28 mouse cellular contexts compared by ENCODE assay signal in the genomic region with DNA sequence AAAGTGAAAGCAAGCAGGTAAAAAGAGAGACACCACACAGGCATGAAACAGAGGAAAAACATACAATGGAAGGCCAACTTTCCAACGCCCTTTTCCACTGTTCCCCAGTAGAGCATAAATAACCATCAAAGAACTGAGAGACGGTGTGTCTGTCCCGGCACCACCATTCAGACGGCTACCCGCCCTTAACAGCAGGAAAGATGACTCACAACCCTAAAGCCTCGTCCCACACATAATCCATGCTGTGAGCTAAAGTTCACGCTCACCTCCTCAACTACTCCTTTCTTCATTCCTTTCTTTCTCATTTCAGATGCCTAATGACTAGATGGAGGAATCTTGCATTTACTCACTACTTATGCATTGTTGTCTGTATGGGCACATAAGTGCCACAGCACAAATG. TPM values are rescaled to one million over a fixed set of nuclear protein-coding genes. Genes with fewer than 3 reads are reported as not detected.
A peak's percentile ranks its signal among the peaks of the same experiment; 100 is the strongest.
DNase-seq lines count a peak whose midpoint lies in the region; ATAC-seq and TF ChIP-seq lines count a peak whose summit lies in the region.
"Had no signal": no experiment of that assay in that cellular context is flagged by ENCODE, and none has a peak within 500 bp of the region (broad histone marks: within the 10 kb centered on the region; RNA-seq: fewer than 3 reads in every experiment).

No protein-coding gene starts in this region.

- no peaks in the 10 kb centered on the region for H3K9me3 ChIP-seq in heart, postnatal 0 days (replicated peaks; ENCODE audit: control insufficient read depth, low read length)
- no peaks in the 10 kb centered on the region for H3K9me3 ChIP-seq in stomach, postnatal 0 days (ENCODE audit: control insufficient read depth, low read length)
- H3K9me3 ChIP-seq: forebrain, embryonic 15.5 days; hindbrain, embryonic 12.5 days; limb, embryonic 13.5 days; liver, embryonic 12.5 days; midbrain, embryonic 12.5 days had no signal

- no peak for TF ChIP-seq EP300 in heart, postnatal 0 days (IDR thresholded peaks at IDR 0.05; ENCODE audit: low read depth)
- TF ChIP-seq EP300 in stomach, postnatal 0 days (optimal IDR thresholded peaks at IDR 0.05), result no peak

- no peak overlapping the region for H3K4me3 ChIP-seq in heart, postnatal 0 days (ENCODE audit: low read depth, low read length)
- no peak overlapping the region for H3K4me3 ChIP-seq in stomach, postnatal 0 days (ENCODE audit: low read depth, low read length)
- H3K4me3 ChIP-seq: forebrain, embryonic 15.5 days; heart, adult 2 months; hindbrain, embryonic 12.5 days; layer of hippocampus, adult 2 months; limb, embryonic 13.5 days; liver, embryonic 12.5 days; midbrain, embryonic 12.5 days had no signal

- no peaks in the 10 kb centered on the region for H3K27me3 ChIP-seq in heart, postnatal 0 days (ENCODE audit: control insufficient read depth, insufficient read depth, low read length)
- no peaks in the 10 kb centered on the region for H3K27me3 ChIP-seq in stomach, postnatal 0 days (ENCODE audit: control insufficient read depth, insufficient read depth, low read length)
- H3K27me3 ChIP-seq: forebrain, embryonic 15.5 days; hindbrain, embryonic 12.5 days; limb, embryonic 13.5 days; liver, embryonic 12.5 days; midbrain, embryonic 12.5 days had no signal

- no peak for DNase-seq in heart, postnatal 0 days (ENCODE audit: low spot score)
- DNase-seq in heart, adult 9 months (ENCODE audit: low spot score in 2 of 2), result no peak
- peak; percentile 70 for DNase-seq in brain, adult 2 months (ENCODE audit: low read depth, low spot score)
- no peak for DNase-seq in stomach, postnatal 0 days (ENCODE audit: low spot score)
- DNase-seq in right cerebral cortex, postnatal 10 days (ENCODE audit: low spot score in 2 of 2), result no peak
- DNase-seq: adrenal gland, postnatal 10 days; cerebellum, adult 8-10 months; cerebellum, postnatal 36 days; gastrocnemius, postnatal 14 days; heart, adult 2 months; heart, postnatal 10 days; kidney, adult 8-10 months; kidney, postnatal 25 days; layer of hippocampus, postnatal 36 days; lung, adult 18-20 months; lung, postnatal 10 days; right cerebral cortex, postnatal 4 days; thymus, postnatal 25 days had no signal

- no peak for TF ChIP-seq CTCF in heart, postnatal 0 days (IDR thresholded peaks at IDR 0.05; ENCODE audit: low read depth)
- no peak for TF ChIP-seq CTCF in stomach, postnatal 0 days (IDR thresholded peaks at IDR 0.05; ENCODE audit: low read depth)

- H3K36me3 ChIP-seq in heart, postnatal 0 days (replicated peaks; ENCODE audit: control insufficient read depth, insufficient read depth, low read length), result no peaks in the 10 kb centered on the region; the same call in 1 of the 2 replicates
- H3K36me3 ChIP-seq in stomach, postnatal 0 days (ENCODE audit: control insufficient read depth, insufficient read depth, low read length), result no peaks in the 10 kb centered on the region
- H3K36me3 ChIP-seq: hindbrain, embryonic 12.5 days had no signal

- no peak overlapping the region for H3K9ac ChIP-seq in heart, postnatal 0 days (replicated peaks; ENCODE audit: low read depth, low read length)
- no peak overlapping the region for H3K9ac ChIP-seq in stomach, postnatal 0 days (ENCODE audit: low read length)
- H3K9ac ChIP-seq: forebrain, embryonic 15.5 days; hindbrain, embryonic 12.5 days; limb, embryonic 13.5 days; liver, embryonic 12.5 days; midbrain, embryonic 12.5 days had no signal

- WGBS in heart, postnatal 0 days, result 56% methylated on average over 7 of the region's 7 CpGs
- 41% methylated on average over 7 of the region's 7 CpGs for WGBS in stomach, postnatal 0 days

- ATAC-seq in heart, postnatal 0 days (ENCODE audit: insufficient read depth, low read depth), result 0 out of 2 replicates have a peak, but pooled peaks have one; percentile 30
- peak; percentile 62 for ATAC-seq in CD4-positive, CD25-positive, alpha-beta regulatory T cell, adult 4 months
- ATAC-seq in monocyte, adult 5-6 weeks (replicated peaks; ENCODE audit: insufficient number of reproducible peaks, low FRiP score, low TSS enrichment, poor library complexity, severe bottlenecking), result no peak
- no peak for ATAC-seq in stomach, postnatal 0 days (ENCODE audit: low FRiP score, low TSS enrichment)
- ATAC-seq: activated CD4-positive, CD25-positive, alpha-beta regulatory T cell, adult 4 months; forebrain, embryonic 15.5 days had no signal

- H3K4me1 ChIP-seq in heart, postnatal 0 days (ENCODE audit: control insufficient read depth, insufficient read depth), result no peaks in the 10 kb centered on the region
- no peaks in the 10 kb centered on the region for H3K4me1 ChIP-seq in stomach, postnatal 0 days (replicated peaks; ENCODE audit: control insufficient read depth, insufficient read depth)
- H3K4me1 ChIP-seq: hindbrain, embryonic 12.5 days; limb, embryonic 13.5 days had no signal

- H3K27ac ChIP-seq in heart, postnatal 0 days (ENCODE audit: low read depth), result peak overlapping the region; percentile 20; the same call in 1 of the 2 replicates
- no peak overlapping the region for H3K27ac ChIP-seq in stomach, postnatal 0 days (replicated peaks)
- H3K27ac ChIP-seq: forebrain, embryonic 15.5 days; heart, adult 2 months; hindbrain, embryonic 12.5 days; layer of hippocampus, adult 2 months; limb, embryonic 13.5 days; liver, embryonic 12.5 days; midbrain, embryonic 12.5 days had no signal

- no peak overlapping the region for H3K4me2 ChIP-seq in heart, postnatal 0 days (ENCODE audit: low read depth, low read length)
- no peak overlapping the region for H3K4me2 ChIP-seq in stomach, postnatal 0 days (replicated peaks; ENCODE audit: low read depth)
- H3K4me2 ChIP-seq: forebrain, embryonic 15.5 days; hindbrain, embryonic 12.5 days; limb, embryonic 13.5 days; liver, embryonic 12.5 days; midbrain, embryonic 12.5 days had no signal

RNA-seq across cellular contexts. Expression of a gene that starts 19.7 kb away (rescaled TPM):
- 47.3 and 75.3 TPM in 2 replicates for total RNA-seq in heart, postnatal 0 days (2014; rRNA removed; ENCODE audit: low replicate concordance)
- polyA plus RNA-seq in heart, postnatal 0 days (2015; fragmentation: Nextera tagmentation; extraction: Ambion mirVana), result 8.6 and 12.3 TPM in 2 replicates
- 10 to 100 TPM; 56.3 TPM for polyA plus RNA-seq in CD4-positive, CD25-positive, alpha-beta regulatory T cell, adult 4 months (2017; shearing (Covaris generic))
- 125 to 142 TPM (median 127 TPM) in 3 replicates for total RNA-seq in monocyte, adult 5-6 weeks (2017)
- 16.2 and 17.6 TPM in 2 replicates for polyA plus RNA-seq in stomach, postnatal 0 days (2015; fragmentation: Nextera tagmentation; extraction: Ambion mirVana)

RNA-seq across cellular contexts. Expression of a gene that starts 33.4 kb away (rescaled TPM):
- total RNA-seq in heart, postnatal 0 days (2014; rRNA removed; ENCODE audit: low replicate concordance), result not detected in 2 replicates
- 0.04 TPM in 1 of 2 replicates, not detected in the other for polyA plus RNA-seq in heart, postnatal 0 days (2015; fragmentation: Nextera tagmentation; extraction: Ambion mirVana)
- polyA plus RNA-seq in CD4-positive, CD25-positive, alpha-beta regulatory T cell, adult 4 months (2017; shearing (Covaris generic)), result 1 to 10 TPM in 1 of 2 experiments, under 1 TPM in 1; 0.93 to 1.2 TPM
- 1.2 to 7.4 TPM in 2 of 3 replicates, not detected in the other for total RNA-seq in monocyte, adult 5-6 weeks (2017)
- 0.07 and 0.24 TPM in 2 replicates for polyA plus RNA-seq in stomach, postnatal 0 days (2015; fragmentation: Nextera tagmentation; extraction: Ambion mirVana)
- total RNA-seq: gastrocnemius, postnatal 14 days; heart, adult 2 months had no signal
- polyA plus RNA-seq: activated CD4-positive, CD25-positive, alpha-beta regulatory T cell, adult 4 months; heart, adult 2 months; liver, embryonic 12.5 days; midbrain, embryonic 12.5 days; neural tube, embryonic 11.5 days had no signal

Comparison
In these comparisons a context has a peak if more than half of its experiments do, and no peak if none do; other contexts are left out.
1. ATAC-seq: peak in heart, postnatal 0 days (single experiment) and CD4-positive, CD25-positive, alpha-beta regulatory T cell, adult 4 months (single experiment); none in monocyte, adult 5-6 weeks (single experiment) and stomach, postnatal 0 days (single experiment).